Mouse (Mus musculus) liver, adult 2 months (tissue): ENCODE measurements around the gene Marf1.

Source experiments
- CTCF ChIP-seq: fragments of 200-500 bp; IDR thresholded peaks from 2 replicates; pipeline ENCODE4 v1.5.1; 2011; ENCODE audit warnings: low read depth, low read length, control low read depth
- POLR2A ChIP-seq: fragments of 200-500 bp; IDR thresholded peaks from 2 replicates; pipeline ENCODE4 v1.6.1; 2011; ENCODE audit warnings: low read length, control low read depth; ENCODE audit not compliant: insufficient read depth; ENCODE audit errors: extremely low read depth

DNA sequence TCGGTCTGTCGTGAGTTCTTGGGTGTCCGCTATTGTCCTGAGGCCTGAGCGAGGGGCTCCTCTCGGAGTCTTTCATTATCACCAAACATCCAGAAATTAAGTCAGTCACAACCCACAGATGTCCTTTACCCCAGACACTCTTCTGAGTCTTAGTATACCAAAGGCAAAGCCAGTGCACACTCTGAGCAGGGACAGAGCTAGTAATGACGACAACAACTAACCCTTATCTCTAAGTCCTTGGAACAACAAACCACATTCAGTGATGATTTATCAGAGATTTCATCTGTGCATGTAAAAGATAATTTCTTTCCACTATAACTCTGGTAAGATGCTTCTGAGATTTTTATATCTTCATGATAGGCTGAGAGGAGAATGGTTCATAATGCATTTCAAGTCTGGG, 6.8 kb downstream of the Marf1 start:
- TF ChIP-seq CTCF (no peak), POLR2A (no peak)
